Mouse (Mus musculus) urinary bladder, postnatal 10 days (tissue): ENCODE results near the gene Snai3.
A peak's percentile ranks its signal among the peaks of the same experiment; 100 is the strongest.

Experiments used
- DNase-seq: peaks from one replicate; pipeline ENCODE4 v3.0.0; 2022; ENCODE audit warnings: low spot score

The Snai3 gene

GRCm38 (mm10) chr8:122460524-122461472, at the start of gene Snai3:
Gene Snai3, minus strand, starts transcription at chr8:122460733.
- no peak for DNase-seq

- peak; percentile 41 for DNase-seq
These were observed 40.3 kb upstream of the Snai3 start for GRCm38 (mm10) chr8:122500856-122501255.

GRCm38 (mm10) chr8:122497912-122498311, 37.4 kb upstream of the Snai3 start:
- DNase-seq, result no peak

- DNase-seq, result no peak
These were observed 36.6 kb upstream of the Snai3 start for GRCm38 (mm10) chr8:122497016-122497734.

GRCm38 (mm10) chr8:122488387-122488786, 27.9 kb upstream of the Snai3 start:
- DNase-seq, result no peak

- DNase-seq, result no peak
These were observed 24.3 kb upstream of the Snai3 start for GRCm38 (mm10) chr8:122484831-122485230.

- no peak for DNase-seq
These were observed 23.3 kb upstream of the Snai3 start for GRCm38 (mm10) chr8:122483877-122484276.

GRCm38 (mm10) chr8:122482448-122482847, 21.9 kb upstream of the Snai3 start:
- no peak for DNase-seq

- DNase-seq, result peak; percentile 82
These were observed 15.2 kb upstream of the Snai3 start, which contains the start of the genes Rnf166 and Ctu2 for GRCm38 (mm10) chr8:122475580-122476320. Gene Rnf166, minus strand, starts transcription at chr8:122476064. Gene Ctu2, plus strand, starts transcription at chr8:122476143.

GRCm38 (mm10) chr8:122474951-122475560, 14.5 kb upstream of the Snai3 start:
- no peak for DNase-seq

GRCm38 (mm10) chr8:122473911-122474421, 13.4 kb upstream of the Snai3 start:
- DNase-seq, result no peak

GRCm38 (mm10) chr8:122470691-122471090, 10.2 kb upstream of the Snai3 start:
- no peak for DNase-seq

- no peak for DNase-seq
These were observed 9.4 kb upstream of the Snai3 start for GRCm38 (mm10) chr8:122469965-122470364.

GRCm38 (mm10) chr8:122469407-122469806, 8.9 kb upstream of the Snai3 start:
- DNase-seq, result no peak

- DNase-seq, result no peak
These were observed 7.3 kb upstream of the Snai3 start for GRCm38 (mm10) chr8:122467816-122468215.

- DNase-seq, result no peak
These were observed 4.5 kb upstream of the Snai3 start for GRCm38 (mm10) chr8:122464985-122465384.

GRCm38 (mm10) chr8:122463651-122464640, 3.4 kb upstream of the Snai3 start:
- no peak for DNase-seq

GRCm38 (mm10) chr8:122462510-122462909, 2.0 kb upstream of the Snai3 start:
- no peak for DNase-seq

GRCm38 (mm10) chr8:122461473-122462148, 1.1 kb upstream of the Snai3 start:
- no peak for DNase-seq

- DNase-seq, result no peak
These were observed 543 bp downstream of the Snai3 start for GRCm38 (mm10) chr8:122459990-122460389.
